Mouse (Mus musculus): Measurements from ENCODE around the gene Nubpl. TPM values are rescaled to one million over a fixed set of nuclear protein-coding genes. Genes with fewer than 3 reads are reported as not detected.
"Not testable (repeated sequence)": the region's sequence is repeated elsewhere in the genome, so short reads cannot be mapped to it uniquely, and the experiment has no call there.

Nubpl gene
- 1 to 10 TPM; 4.5 to 4.6 TPM for total RNA-seq (2021)
- long read RNA-seq, experiment 1, partial matches to known transcripts, result 0 of 3 reads
- long read RNA-seq, experiment 1, other reads (novel, unspliced or antisense), result 0 of 3 reads
- long read RNA-seq, experiment 2, transcript Nubpl-201 (11 exons, 2,987 nt), result major isoform, 8 of 9 reads
- long read RNA-seq, experiment 2, partial matches to known transcripts, result 0 of 9 reads
- long read RNA-seq, experiment 2, other reads (novel, unspliced or antisense), result 1 of 9 reads

GRCm38 (mm10) chr12:52097650-52098070 lies at the start of gene Nubpl:
Gene Nubpl, plus strand, starts transcription at chr12:52097737.
- peak; percentile 95 to 96 for DNase-seq (ENCODE audit: low spot score in 2 of 2)

DNA sequence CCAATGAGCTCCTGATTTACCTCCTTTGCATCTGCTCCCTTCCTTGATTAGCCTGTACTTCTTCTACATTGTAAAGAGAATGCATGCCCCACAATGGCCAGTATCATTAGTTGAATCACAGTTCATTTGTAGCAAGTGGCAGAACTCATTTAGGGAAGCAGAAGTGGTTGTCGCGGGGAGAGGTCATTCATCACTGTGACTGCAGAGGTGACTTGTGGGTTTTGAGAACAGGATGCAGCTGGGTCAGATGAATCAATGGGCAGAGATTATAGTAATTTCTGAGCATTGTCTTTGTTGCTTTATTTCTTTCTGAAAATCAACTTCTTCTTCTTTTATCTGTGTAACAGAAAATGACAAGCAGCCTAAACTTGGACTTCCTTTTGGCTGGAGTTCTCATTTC lies 48.2 kb upstream of the Nubpl start:
- no peak for DNase-seq (ENCODE audit: low spot score in 2 of 2)

- DNase-seq (ENCODE audit: low spot score in 2 of 2), result not testable (repeated sequence)
Measured at GRCm38 (mm10) chr12:52079296-52079695, 18.2 kb upstream of the Nubpl start.

- no peak for DNase-seq (ENCODE audit: low spot score in 2 of 2)
Measured at GRCm38 (mm10) chr12:52097049-52097649, 388 bp upstream of the Nubpl start.

DNA sequence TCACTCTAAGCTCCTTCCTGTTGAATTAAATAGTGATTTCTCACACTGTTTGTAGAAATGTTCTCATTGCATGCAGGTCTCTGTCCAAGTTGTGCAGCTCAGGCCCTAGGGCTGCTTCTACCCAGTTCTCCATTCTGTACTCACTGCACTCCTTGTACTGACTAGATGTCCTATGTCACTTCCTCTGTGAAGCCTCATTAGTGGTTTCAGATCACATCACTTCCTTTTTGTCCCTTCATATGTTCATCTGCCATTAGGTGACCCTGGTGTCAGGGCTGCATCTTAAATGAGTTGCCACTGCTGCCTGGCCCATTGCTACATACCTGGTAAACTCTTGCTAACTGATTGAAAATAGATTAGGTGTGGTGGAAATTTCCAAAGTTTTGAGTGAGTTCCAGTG lies 22.7 kb downstream of the Nubpl start:
- DNase-seq (ENCODE audit: low spot score in 2 of 2), result no peak

DNA sequence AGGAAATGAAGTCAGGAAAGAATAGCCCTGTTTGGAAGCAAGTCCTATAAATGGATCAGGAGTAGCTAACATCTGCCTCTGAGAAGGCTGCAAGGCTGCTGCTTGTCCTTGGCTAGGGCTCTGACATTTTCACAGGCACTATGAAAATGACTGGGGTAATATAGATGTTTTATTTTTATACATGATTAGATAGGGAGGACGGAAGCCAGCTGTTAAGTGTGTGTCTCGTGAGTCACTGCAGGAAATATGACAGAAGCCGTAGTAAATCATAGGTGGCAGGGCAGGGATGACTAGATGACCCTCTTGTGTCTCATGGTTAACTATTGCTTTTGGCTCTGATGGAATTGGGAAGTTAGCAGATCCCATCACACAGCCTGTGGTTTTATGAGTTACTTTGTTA lies 28.9 kb downstream of the Nubpl start:
- DNase-seq (ENCODE audit: low spot score in 2 of 2), result no peak

DNA sequence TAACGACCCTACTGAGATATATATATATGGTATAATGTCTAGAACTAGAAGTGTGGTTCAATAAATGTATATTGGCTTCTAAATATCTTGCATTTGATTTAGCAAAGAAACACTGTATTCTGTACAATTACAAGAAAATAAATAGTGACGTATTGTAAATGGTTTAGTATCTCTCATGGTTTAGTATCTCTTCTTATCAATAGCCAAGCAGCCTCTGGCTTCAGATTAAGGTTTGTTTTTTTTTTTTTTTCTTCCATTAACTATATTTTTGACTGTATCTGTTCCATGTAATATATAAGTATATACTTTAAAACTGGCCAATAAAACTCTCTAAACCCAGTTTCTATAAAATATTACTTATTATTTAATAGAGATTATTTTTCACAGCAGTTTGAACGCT lies 31.5 kb downstream of the Nubpl start:
- DNase-seq (ENCODE audit: low spot score in 2 of 2), result no peak

DNA sequence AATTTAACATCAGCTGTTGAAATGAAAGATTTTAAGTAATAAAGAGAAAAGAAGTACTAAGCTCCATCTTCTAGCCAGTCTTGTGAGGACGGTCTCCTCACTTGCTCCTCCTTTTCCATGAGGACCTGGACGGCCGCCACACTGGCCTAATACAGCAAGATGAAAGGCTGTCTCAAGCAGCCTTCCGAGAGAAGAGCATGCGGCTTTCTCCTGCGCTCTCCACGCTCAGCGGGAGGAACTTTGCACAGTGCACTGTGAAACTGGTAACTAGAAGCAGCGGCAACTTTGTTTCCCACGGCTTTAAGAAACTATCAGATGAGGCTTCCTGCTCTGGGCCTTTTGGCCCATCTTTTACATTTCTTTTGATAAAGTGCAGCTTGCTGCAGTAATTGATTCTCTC lies 34.7 kb downstream of the Nubpl start:
- no peak for DNase-seq (ENCODE audit: low spot score in 2 of 2)

DNA sequence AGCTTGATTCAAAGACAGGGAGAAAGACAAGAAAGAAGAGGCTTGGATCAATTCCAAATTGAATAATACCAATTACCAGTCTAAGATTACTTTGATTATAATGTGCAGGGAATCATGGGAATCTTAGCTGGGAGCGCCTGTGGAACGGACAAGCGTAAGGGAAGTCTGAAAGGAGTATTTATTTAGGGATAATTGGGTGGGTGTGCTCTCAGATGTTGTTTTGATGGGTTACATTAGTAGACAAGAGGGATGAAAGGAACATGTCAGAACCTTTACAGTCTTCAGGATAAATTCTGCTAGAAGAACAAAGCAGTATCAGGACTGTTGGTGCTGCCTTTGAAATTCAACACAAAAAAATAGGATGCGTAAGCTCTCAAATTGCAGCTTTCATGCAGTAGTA lies 40.8 kb downstream of the Nubpl start:
- no peak for DNase-seq (ENCODE audit: low spot score in 2 of 2)

DNA sequence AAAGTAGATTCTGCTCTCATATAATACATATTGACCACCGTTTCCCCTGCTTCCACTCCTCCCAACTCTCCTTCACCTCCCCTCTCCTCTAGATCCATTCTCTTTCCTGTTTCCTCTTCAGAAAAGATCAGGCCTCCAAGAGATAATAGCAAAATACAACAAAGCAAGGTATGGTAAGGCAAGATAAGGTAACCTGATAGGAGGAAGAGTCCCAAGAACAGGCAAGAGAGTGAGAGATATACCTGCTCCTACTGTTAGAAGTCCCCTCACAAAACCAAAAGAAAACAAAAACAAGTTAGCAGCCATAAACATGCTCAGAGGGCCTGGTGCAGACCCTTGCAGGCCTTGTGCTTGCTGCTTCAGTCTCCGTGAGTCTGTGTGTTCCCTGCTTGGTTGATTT lies 49.1 kb downstream of the Nubpl start:
- no peak for DNase-seq (ENCODE audit: low spot score in 2 of 2)

DNA sequence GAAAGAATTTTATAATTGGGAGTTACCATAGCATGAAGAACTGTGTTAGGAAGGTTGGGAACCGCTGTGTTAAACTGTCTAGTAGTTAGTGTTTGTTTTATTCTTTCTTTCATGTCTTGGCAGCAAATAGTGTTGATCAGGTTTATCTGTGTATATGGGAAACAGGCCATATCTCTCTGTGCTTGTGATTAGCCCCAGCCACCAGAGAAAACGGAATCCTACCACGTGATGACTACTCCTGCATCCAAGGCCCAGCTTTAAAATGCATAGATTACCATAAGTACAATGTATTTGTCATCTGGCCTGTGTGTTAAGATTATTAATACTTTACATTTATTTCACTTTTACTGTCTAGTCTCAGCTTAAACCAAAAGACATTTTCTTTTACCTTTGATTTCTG lies 51.9 kb downstream of the Nubpl start:
- no peak for DNase-seq (ENCODE audit: low spot score in 2 of 2)

DNA sequence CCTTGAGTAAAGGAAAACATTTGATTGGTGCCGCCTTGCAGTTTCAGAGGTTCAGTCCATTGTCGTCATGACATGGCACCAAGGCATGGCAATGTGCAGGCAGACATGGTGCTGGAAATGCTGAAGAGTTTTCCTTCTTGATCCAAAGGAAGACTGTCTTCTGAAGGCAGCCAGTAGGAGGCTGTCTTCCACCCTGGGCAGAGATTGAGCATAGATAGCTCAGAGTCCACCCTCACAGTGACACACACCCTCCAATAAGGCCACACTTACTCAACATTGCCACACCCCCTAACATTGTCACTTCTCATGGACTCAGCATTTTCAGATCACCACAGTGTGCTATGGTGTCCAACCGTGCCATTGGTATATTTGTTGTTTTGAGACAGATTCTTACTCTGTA lies 54.5 kb downstream of the Nubpl start:
- no peak for DNase-seq (ENCODE audit: low spot score in 2 of 2)

DNA sequence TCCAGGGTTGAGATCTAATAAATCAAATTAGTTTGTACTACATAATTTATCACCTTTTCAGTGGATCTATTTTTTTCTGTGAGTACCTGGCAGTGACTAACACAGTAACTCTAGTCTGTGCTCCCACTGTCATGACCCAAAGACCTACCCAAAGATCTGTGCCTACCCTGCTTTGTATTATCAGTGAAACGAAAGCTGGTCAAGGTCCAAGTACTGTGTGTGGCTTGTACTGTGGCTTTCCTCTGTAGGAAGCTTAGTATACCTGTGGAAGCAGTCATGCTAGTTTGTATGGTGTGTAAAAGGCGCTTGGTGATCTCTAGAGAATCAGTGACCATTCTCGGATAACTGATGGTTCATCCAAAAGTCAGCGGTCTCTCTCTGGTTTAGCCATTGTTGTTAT lies 57.4 kb downstream of the Nubpl start:
- no peak for DNase-seq (ENCODE audit: low spot score in 2 of 2)

GRCm38 (mm10) chr12:52164414-52164813 lies 66.9 kb downstream of the Nubpl start:
- DNase-seq (ENCODE audit: low spot score in 2 of 2), result no peak

- no peak for DNase-seq (ENCODE audit: low spot score in 2 of 2)
Measured at GRCm38 (mm10) chr12:52186205-52186793, 88.8 kb downstream of the Nubpl start.

- DNase-seq (ENCODE audit: low spot score in 2 of 2), result peak in 1 of 2 experiments; percentile 14
Measured at GRCm38 (mm10) chr12:52186963-52187590, 89.5 kb downstream of the Nubpl start.

DNA sequence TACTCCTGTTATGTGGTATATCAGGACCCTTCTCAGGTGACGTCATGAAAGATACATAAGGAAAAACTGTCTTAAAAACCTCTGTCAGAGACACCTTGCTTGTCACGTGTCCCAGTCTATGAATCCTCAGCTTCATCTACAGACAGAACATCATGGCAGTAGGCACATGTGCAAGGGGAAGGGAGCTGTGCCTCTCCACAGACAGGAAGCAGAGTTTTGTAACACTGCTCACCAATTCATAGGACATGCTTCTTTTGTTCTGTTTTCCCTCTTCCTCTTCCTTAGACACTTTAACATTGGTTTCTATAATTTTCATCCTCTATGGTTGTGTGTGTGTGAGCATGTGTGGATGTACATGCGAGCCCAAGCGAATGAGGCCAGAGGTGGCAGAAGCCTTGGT lies 100.9 kb downstream of the Nubpl start:
- no peak for DNase-seq (ENCODE audit: low spot score in 2 of 2)

DNA sequence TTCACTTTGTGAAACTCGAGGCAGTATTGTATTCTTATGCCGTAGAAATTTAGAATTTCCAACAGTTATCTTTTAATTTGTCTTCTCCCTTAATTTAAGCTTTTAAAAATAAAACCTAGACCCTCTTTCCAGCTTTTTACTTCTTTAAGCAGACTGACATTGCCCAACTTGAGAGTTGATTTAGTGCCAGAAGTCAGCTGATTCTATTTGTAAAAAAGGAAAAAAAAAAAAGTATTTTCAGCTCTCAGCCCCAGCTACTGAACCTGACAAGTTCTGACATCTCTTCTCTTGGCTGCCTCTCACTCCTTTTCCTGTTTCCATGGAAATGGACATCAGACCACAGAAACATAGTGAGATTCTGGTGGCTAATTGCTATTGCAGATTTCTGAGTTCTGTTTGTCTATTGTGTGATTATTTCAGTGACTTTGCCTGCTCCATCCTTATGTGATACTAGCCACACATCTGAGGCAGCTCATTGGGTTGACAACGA lies 111.6 kb downstream of the Nubpl start:
- DNase-seq (ENCODE audit: low spot score in 2 of 2), result no peak

- DNase-seq (ENCODE audit: low spot score in 2 of 2), result no peak
Measured at GRCm38 (mm10) chr12:52211144-52211543, 113.6 kb downstream of the Nubpl start.

DNA sequence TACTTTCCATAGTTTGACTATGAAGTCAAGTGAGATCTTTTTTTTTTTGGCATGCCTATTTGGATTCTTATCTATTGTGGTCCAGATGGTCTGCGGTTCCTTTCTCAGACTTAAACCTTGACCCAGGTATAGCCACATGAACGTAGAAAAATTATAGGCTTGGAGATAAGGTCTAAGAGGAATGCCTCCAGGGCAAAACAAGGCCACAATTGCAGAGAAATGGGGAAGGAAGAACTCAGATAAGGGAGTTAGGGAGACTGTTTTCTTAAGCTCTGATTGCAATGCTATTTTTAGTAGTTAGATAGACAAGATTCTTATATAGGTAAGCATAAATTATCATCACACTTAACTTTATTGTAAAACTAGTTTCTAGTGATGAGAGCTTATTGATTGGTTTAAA lies 117.3 kb downstream of the Nubpl start:
- no peak for DNase-seq (ENCODE audit: low spot score in 2 of 2)

DNA sequence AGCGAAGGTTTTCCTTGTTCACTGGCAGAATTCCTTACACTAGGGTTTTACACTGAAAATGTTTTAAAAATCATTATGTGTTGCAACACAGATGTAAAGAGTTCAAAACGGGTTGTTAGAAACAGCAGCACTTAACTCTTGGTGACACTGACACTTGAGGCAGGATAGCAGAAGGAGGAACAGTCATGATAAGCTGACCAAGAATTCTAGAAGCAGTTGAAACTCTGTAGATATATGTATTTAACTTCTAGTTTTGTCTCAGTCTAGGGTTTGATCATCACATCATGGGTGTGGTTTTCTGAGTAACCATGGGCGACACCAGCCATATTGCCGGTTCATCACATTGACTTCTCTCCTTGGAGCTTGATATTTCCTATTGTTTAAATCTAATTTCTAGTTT lies 127.4 kb downstream of the Nubpl start:
- DNase-seq (ENCODE audit: low spot score in 2 of 2), result no peak

- DNase-seq (ENCODE audit: low spot score in 2 of 2), result no peak
Measured at GRCm38 (mm10) chr12:52228746-52229145, 131.2 kb downstream of the Nubpl start.

Data from left cerebral cortex, adult 18-20 months (tissue).